Mouse (Mus musculus) lung, postnatal 4 days (tissue): ENCODE data around the gene Zfyve19.

Experiments
- DNase-seq, 2 experiments: peaks; one replicate each; pipeline ENCODE4 v3.0.0; 2021

The Zfyve19 gene

DNA sequence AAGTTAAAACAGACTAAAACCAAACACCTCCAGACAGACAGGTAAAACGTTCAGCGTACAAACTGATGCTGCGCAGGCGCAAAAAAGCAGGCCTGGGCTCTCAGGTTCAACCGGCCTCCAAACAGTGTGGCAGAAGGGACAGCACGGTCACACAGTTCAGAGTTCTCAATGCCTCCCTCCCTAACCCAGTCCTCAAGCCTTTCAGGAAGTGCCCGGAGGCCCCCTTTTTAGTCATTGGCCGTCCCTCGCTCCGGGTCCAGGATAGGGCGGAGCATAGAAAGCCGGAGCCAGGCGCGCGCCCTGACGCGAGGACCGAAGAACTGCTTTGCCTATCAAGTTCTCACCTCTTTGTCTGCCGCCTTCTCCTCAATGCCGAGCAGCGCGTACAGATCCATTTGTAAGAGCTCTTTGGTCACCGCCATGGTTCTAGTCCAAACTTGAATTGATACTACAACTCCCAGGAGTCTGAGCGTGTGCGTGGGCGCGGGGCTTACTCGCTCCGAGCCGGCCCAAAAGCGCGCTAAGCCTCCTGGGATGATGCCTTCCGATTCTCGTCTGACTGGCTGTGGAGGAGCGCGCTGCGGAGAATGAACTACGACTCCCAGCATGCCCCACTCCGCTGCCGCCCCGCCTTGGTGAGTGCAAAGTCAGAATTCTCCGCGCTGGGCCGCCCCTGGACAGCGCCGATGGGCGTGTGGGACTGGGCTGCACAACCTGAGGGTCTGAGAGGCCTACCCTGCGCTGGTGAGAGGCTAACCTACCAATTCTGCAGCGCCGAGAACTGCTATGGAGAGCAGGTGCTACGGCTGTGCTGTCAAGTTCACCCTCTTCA is at the start of gene Zfyve19, which contains the start of gene Dnajc17:
TSS of gene Zfyve19 (plus strand) at position 274 of the 832 bp plus-strand sequence.
TSS of gene Dnajc17 (minus strand) at position 452 of the 832 bp plus-strand sequence.
- peak; percentile 97 to 98 for DNase-seq

DNA sequence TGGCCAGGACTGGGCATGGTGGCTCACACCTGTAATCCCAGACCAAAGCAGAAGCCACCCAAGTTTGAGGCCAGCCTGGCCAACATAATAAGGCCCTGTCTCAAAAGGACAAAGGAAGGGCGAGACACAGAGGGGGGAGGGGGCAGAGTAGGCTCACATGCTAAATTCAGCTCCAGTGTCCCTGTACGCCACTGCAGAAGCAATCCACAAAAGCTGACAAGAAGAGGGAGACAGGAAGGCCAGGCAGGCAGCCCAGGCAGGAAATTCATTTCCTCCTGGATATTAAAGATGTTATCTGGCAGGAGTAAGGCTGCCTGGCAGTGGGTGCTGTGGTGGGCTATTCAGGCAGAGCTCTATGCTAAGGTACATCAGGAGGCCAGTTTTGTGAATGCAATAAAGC is 47.2 kb upstream of the Zfyve19 start:
- peak; percentile 60 to 80 for DNase-seq

DNA sequence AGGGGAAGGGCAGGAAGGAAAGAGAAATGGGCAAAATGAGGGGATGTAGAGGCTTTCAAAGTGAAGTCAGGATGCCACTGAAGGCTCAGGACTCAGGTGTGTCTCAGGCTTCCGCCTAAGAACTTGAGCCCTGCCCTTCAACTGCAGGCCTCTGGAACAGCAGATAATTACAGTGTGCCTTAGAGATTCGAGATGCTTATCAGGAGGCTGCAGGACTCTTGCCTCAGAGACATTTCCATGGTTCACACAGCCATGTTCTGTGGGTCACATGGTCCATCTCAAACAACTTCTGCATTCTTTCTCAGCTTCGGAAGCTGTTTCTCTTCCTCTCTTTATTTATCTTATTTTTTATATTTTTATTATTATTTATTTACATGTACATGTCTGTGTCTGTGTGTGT is 45.3 kb upstream of the Zfyve19 start:
- no peak for DNase-seq

DNA sequence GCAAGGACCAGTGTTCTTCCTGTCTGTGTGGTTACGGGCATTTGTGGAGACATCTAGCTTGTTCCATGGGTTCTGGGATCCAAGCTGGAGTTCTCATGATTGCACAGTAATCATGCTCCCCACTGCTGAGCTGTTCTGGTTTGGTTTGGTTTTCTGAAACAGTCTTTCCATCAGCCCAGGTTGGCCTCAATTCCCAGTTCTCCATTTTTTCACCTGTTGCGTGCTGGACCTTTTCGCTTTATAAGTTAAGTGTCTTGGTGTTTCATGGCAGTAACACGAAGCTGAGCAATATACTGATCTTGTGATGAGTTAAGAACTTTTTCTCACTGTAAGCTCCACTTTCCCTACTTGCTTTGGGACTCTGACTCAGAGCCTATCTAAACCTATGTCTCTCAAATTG is 44.4 kb upstream of the Zfyve19 start:
- DNase-seq: no peak

DNA sequence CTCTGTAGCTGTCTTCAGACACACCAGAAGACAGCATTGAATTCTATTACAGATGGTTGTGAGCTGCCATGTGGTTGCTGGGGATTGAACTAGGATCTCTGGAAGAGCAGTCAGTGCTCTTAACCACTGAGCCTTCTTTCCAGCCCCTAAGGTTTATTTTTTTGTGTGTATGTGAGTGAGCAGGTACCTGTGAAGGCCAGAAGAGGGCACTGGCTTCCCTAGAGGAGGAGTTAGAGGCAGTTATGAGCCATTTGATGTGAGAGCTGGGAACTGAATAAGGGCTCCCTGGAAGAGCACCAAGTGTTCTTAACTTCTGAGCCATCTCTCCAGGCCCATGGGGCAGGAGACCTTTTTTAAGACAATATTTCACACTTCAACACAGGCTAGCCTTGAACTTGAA is 43.0 kb upstream of the Zfyve19 start:
- no peak for DNase-seq

DNA sequence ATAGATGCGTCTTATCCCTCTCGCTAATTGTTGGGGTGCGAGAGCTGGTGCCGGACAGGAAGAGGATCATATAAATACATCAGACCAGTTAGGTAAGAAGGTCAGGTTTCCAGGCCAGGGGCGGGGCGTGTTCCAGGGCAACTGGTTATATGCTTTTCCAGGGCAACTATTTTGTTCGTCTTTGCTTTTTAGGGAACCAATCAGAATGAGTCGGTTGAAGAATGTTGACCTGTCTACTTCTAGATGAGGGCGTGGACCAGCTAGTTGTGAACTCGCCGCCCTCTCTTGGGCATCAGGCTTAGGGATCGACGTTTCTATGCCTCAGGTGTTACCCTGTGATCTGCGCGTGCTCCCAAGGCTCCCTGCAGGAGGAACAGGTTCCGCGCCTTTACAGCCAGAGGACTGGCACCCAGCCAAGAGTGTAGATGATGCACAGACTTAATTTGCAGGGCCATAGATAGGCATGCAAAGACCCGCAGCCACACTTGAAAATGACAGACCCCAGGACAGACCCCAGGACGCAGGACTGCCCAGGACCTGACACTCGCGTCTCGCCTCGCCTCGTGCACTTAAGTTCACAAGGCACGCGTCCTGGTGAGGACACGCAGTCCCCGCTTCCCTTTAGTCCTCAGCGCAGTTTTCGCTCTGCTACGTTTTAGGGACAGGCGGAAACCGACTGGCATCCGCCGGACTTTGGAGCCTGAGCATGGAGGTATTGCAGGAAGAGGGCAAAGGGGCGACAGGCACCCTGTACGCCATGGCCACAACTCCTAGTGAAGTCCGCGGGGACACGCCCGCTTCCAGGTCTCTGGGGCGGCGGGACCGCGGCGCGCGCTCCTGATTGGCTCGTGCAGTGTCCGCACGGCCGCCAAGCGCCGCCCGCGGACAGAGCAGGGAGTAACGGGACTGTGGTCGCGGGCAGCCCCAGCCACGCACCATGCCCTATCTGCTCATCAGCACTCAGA is 41.2 kb upstream of the Zfyve19 start, which contains the start of gene Gchfr:
TSS of gene Gchfr (plus strand) at position 873 of the 965 bp plus-strand sequence.
- peak; percentile 72 to 84 for DNase-seq

DNA sequence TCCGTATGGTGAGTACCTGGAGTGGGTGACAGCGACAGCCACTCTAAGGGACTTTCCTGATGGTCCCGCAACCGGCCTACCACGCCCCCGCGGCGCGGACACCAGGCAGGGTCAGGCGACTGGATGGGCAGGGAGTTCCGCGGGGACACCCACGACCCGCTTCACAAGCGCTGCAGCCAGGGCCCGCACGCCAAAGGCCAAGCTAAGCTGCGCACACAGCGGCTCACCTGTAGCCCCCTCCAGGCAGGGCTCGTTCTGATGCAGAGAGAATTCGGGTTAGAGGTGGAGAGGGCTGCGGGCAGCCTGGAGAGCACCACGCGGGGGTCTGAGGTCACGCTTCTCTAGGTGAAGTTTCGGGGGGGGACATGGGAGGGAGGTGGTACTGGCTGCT is 40.6 kb upstream of the Zfyve19 start:
- DNase-seq: no peak

DNA sequence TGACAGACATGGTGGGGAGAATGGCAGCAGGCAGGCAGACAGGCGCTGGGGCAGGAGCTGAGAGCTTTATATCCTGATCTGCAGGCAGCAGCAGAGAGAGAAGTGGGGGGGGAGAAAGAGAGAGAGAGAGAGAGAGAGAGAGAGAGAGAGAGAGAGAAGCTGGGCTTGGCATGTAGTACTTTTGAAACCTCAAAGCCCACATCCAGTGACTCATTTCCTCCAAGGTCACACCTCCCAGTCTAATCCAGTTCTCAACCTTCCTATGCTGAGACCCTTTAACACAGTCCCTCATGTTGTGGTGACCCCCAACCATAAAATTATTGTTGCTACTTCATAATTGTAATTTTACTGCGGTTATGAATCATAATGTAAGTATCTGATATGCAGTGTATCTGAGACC is 38.1 kb upstream of the Zfyve19 start:
- DNase-seq: no peak

DNA sequence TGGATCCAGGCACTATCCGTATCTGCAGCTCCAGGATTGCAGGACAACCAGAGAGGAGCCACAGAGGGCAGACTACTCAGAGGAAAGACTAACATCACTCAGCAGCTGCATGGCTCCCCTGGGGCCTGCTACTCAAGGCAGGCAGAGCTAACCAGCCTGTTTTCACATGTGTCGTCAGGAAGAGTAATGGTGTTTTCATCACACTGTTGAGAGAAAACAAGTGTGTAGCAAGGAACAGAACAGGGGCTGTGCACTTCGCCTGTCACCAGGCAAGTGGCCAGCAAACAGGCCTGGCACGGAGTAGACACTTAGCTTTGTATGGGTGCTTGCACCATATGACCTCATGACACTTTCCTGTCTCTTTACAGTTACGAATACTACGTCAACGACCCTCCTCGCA is 36.8 kb upstream of the Zfyve19 start:
- no peak for DNase-seq

DNA sequence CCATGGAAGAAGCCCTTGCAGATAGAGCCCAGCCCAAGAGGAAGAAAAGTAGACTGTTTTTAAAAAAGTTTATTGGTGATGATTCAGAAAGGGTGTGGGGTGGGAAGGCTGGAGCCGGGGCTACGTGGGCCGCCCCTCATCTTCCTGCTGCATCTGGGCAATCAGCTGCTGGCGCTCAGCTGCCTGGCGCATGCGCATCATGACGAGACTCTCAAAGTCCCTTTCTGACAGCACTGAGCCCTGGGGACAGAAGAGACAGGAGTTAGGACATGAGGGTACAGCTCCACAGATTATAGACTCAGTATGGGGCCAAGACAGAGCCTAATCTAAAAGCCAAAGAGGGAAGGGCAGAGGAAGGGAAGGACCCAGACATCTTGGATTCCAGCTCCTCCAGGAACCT is 36.0 kb upstream of the Zfyve19 start:
- DNase-seq: no peak

DNA sequence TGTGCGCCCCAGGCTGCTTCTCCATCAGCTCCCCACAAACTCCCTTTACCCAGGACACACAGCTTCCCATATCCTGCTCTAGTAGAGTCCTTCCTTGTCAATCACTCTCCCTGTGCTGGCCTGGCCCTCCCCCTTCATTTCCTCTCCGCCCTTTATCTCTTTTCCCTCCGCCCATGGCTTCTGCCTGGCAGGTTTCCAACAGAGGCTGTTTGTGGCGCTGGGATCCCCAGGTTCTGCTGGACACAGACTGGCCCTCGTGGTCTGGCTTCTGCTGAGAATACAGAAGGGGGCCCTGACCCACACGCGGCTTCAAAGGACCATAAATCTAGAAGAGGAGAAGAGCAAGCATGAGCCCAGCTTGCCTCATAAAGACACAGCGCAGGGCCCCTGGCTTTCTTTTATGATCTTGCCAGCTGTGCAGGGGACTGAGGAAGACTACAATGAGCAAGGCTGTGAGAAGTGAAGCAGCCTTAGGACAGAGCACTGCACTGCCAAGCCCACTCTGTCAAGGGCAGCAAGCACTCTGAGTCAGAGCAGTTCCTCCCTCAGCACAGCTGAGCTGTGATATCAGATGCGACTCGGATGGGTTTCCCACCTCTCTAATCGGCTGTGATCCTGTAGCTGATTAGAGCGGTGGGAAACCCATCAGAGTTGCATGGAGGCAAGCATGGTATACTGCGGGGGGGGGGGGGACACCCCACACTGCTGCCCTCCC is 35.4 kb upstream of the Zfyve19 start:
- DNase-seq: peak; percentile 80 to 86

DNA sequence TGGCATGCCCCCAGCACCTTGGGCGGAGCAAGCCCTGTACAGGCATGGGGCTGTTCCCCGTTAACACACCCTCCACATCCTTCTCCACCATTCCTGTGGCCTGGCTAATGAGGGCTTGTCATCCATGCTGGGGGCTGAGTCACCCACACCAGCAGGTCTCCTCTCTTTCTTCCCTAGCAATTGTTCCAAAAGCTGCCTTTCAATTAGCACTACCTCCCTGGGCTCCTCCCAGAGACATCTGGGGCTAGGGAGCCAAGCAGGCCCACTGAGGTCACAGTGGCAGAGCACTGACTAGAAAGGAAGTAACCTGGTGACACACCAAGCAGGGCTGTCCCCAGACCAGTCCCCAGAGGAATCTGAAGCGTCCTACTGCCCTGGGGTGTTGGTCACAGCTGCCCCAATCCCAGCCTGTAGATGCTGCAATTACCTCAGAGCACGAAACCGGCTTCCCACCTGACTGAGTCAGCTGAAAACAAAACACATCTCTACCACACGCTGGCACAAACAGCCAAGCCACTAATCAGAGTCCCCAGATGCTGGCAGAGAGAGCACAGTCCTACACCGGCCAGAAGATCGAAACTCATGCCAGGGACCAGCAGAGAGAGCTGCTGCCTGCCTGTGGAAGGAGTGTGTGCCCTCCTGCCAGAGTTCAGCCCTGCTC is 34.3 kb upstream of the Zfyve19 start, which contains the start of gene Gm14137:
TSS of gene Gm14137 (plus strand) at position 519 of the 661 bp plus-strand sequence.
- DNase-seq: peak in 1 of 2 experiments; percentile 31

DNA sequence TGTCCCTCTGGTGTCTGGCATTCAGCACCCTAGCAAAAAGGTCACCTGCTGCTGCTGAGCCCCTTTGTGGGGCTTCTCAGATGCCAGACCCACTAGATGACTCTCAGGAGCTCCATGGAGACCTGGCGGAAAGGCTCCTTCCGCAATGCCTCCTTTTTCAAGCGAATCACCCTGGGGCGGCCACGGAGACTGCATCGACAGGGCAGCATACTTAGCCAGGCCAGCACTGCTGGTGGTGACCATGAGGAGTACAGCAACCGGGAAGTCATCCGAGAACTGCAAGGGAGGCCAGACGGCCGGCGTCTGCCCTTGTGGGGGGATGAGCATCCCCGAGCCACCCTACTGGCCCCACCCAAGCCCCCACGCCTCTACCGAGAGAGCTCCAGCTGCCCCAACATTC is 33.6 kb upstream of the Zfyve19 start:
- no peak for DNase-seq

DNA sequence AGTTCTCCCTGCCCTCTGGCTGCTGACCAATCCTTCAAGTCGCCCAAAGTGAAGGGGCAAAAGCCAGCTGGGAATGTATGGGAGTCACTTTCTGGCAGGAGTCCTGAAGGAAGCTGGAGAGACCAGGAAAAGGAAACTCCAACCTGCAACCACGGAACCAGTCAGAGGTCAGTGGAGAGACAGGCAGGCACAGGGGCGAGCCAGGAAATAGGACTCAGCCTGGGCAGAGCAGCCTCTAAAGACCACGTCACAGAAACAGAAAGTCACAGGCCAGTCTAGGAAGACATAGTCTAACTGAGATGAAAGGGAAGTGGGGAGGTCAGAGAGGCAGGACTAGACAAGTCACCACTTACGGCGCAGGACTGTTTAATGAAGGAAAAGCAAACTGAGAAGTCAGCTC is 32.8 kb upstream of the Zfyve19 start:
- DNase-seq: peak; percentile 23 to 47

DNA sequence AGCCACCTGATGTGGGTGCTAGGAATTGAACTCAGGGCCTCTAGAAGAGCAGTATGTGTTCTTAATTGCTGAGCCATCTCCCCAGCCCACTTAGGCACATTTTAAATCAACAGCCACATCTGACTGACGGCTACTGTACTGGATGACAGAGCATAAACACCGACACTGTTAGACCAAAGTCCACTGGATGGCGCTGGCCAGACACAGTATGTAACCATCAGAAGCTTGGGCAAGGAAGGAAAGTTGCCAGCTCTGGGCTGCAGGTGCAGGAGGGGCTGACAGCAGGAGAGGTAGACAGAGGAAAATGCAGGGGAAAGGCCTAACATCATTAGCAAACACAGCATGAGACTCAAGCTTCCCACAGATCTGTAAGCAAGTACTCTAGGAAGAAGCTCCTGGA is 31.7 kb upstream of the Zfyve19 start:
- no peak for DNase-seq

DNA sequence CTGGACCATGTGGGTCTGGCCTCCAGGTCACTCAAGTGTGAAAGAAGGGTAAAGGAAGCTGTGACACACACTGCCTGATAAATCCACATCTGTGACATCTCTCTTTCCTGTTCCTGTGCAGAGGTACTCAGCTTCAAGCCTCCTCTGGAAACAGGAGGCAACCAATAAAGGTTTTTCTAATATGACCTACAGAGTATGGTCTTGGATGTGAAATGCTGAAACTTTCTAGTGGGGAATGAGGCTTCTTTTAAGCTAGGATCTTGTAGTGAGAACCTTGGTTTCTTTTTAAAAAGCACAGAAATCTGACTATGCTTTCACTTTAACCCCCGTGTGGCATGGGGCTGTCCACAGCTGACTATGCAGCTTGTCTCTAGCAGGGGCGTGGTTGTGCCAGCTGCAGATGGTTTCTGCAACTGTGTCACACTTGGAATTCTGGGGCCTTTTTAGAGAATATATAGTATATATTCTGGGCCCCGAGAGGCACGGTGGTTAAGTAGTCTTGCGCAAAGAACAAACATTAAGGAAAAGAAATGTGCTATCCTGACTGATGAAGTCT is 31.0 kb upstream of the Zfyve19 start:
- no peak for DNase-seq

DNA sequence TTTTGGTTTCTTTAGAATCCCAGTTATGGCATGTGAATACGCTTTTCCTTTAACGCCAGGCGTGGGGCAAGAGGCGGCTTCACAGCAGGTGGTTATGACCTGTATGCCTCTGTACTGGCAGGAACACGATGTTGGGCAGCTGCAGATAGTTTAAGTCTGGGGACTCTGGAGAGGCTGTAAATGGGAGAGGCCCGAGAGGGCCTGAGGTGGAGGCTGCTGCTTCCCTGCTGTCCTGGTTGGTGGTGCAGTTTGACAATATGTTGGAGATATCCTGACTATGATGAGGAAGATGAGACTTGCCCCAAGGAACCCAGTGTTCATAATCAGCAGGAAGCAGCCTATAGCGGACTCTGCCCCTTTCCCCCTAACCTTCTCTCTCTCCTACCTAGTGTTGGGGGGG is 25.5 kb upstream of the Zfyve19 start:
- no peak for DNase-seq

DNA sequence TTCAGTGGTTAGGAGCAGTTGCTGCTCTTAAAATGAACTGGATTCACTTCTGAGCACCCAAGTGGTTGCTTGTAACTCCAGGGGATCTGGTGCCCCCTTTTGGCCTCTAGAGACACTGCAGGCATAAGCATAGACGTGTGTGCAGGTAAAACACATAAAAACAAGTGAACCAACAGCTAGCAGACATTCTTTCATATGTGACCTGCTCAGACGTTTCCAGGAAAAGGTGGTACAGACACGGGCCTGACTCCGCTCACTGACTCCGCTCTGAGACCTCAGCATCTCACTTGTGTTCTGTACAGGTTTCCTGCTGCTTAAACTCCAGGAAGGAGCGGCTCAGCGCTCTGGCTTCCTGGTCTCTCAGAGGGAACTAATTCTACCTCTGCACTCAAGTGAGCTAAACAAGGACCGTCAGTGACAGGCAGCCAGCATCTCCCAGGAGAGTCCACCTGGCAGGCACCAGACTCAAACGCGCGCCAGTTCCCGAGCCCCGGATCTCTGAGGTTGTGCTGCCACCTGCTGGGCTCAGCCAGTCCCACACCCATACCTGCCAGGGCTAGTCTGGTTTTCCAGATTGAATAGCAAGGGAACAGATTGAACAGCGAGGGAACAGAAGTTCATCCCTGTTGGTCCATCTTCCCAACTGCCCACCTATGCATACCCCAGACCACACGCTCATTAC is 19.2 kb upstream of the Zfyve19 start:
- peak; percentile 80 to 88 for DNase-seq

DNA sequence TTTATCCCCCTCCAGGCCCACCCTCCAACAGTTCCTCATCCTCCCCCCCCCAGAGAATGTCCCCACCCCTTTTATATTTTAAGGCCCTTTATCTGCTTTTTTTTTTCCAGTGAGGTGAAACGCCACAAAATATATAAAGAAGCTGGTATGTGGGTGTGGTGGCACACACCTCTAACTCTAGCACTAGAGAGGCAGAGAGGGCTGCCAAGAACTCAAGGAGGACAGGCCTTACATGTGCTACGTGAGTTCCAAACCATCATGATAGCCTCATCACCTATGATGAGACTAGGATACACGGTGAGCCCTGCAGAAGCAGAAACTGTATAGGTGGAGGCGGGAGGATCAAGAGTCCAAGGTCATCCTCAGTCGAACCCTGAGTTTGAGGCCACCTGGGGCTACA is 17.4 kb upstream of the Zfyve19 start:
- no peak for DNase-seq

DNA sequence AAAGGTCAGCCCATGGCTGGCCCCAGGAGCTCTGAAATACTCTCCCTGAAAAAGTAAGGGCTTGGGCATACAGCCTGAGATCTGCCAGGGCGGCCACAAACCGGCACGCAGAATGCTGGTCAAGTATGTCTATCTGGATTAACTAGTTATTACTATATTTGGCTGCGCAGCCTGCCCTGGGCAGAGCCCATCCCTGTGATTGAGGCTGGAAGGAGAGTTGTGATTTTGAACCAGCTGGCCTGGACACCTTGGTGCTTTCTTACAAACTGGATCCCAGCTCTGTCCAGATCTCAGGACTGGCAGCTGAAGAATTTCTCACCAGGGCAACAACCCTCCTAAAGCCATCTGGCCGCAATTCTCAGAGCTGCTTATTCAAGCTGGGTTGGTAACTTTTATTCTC is 14.3 kb upstream of the Zfyve19 start:
- no peak for DNase-seq
